Mouse (Mus musculus): ENCODE measurements around the gene Smap1.

The Smap1 gene

DNA sequence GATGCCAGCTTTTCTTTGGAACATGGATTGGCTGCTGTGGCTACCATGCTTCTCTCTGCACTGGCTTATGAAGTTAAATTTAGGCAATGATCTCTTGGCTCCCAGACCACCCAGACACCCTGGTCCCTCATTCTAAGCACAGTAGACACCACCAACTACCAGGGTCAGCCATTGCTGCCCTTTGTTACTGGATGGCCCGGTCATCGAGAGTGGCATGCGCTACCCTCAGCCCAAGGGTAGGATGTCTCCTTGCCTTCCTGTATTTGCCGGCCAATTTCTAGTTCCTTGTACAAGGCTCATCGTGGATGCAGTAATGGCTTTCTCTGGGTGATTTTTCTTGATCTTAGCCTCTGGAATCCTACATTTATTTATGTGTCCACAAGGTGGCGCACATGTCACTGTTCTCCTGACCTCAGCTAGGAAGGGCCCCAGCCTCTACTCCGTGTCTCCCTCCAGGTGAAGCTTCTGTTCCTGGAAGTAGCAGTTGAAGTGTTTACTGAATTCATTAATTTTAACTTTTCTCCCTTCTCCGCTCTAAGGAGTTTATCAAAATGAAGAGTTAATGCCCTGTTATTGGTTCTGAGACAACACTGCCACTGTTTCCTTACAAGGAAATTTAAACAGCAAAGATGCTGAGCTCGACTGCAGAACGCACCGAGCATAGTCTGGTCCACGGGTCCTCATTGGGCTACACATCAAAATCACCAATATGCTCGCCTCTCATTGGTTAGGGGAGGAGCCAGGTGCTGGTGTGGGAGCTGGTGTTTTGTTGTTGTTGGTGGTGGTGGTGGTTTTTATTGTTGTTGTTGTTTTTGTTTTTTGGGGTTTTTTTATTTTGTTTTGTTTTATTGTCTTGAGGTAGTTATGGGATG is 95.0 kb downstream of the Smap1 start:
- no peak for DNase-seq

GRCm38 (mm10) chr1:23821615-23822014 is 100.5 kb downstream of the Smap1 start:
- DNase-seq: no peak

GRCm38 (mm10) chr1:23798306-23798705 is 123.8 kb downstream of the Smap1 start:
- no peak for DNase-seq
